Mouse (Mus musculus): ENCODE data around the gene Hoxd8.

- no peak for TF ChIP-seq CTCF (IDR thresholded peaks at IDR 0.05; ENCODE audit: low read depth)
- TF ChIP-seq EP300 (optimal IDR thresholded peaks at IDR 0.05), result no peak
Measured at GRCm38 (mm10) chr2:74733317-74733661, 28.9 kb downstream of the Hoxd8 start.

Measured in stomach, postnatal 0 days (tissue).